Mouse (Mus musculus): Measurements from ENCODE around the gene 2010106E10Rik. TPM values are rescaled to one million over a fixed set of nuclear protein-coding genes. Genes with fewer than 3 reads are reported as not detected.

Gene 2010106E10Rik
- polyA plus RNA-seq (2021; fragmentation: Nextera tagmentation): not detected in 2 replicates
- long read RNA-seq, experiment 1: 0 reads
- long read RNA-seq, experiment 2: 0 reads

DNA sequence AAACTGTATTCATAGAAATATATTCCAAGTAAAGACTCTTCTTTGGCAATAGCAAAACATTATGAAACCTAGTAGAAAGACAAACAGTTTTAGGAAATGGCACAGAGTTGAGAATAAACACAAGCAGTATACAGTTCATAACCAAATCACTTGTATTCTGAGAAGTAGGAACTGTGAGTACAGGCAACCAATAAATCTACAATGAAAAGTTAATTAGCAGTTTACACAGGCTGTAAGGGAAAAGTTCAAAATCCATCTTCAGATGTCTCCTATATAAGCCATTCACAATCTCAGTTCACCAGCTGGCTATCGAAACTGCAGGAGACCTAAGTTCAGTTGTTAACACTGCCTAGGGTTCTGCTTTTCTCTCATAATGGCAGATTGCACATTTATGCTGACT, at the start of gene 2010106E10Rik:
2010106E10Rik (plus strand) TSS at position 301 of the 400 bp plus-strand sequence.

DNA sequence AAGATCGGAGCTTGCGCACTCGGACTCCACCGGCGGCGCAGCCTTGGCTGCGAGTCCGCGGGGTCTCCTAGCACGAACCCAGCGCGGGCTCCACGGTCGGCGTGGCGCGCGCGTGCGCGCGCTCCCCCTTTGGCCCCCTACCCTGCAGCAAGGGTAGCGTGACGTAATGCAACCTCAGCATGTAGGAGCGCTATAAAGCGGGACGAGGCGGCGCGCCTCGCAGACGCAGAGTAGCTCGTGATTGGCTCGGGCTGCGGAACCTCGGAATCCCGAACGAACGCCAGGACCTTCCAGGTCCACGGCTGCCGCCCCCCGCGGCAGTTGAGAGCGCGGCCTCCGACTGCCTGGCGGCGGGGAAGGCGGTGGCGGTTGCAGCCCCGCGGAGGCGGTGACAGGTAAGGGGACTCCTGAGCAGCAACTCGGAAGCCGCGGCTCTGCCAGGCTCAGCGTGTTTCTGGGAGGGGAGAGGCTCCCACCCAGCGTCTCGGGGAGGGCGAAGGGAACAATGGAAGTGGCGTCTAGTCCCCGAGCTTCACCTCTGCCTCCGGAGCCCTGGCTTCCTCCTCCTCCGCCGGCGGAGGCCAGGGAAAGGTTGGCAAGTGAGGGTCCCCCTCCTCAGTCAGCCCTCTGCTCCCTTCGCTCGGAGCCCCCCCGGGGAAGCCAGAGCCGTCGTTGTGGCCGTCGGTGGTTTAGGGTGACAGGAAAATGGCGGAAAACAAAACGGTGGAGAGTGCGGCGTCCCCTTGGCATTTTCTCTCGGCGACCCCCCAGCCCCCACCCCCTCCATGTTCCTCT, 105.6 kb downstream of the 2010106E10Rik start, which contains the start of gene Zfp711:
Zfp711 (plus strand) TSS at position 16 of the 795 bp plus-strand sequence.

Other genes with a start within 250 kb of the 2010106E10Rik start
- gene Apool, start 183.9 kb upstream of the 2010106E10Rik start, polyA plus RNA-seq (2021; fragmentation: Nextera tagmentation): 9.8 and 11.4 TPM in 2 replicates
- not detected in 2 replicates for gene Satl1, start 88.5 kb upstream of the 2010106E10Rik start, polyA plus RNA-seq (2021; fragmentation: Nextera tagmentation)
- gene Zfp711, start 105.3 kb downstream of the 2010106E10Rik start, polyA plus RNA-seq (2021; fragmentation: Nextera tagmentation): 4.4 and 6.2 TPM in 2 replicates
- gene Pof1b, start 203.4 kb downstream of the 2010106E10Rik start, polyA plus RNA-seq (2021; fragmentation: Nextera tagmentation): 0.04 TPM in 1 of 2 replicates, not detected in the other

Data from left cerebral cortex, adult 6 months (tissue).